Mouse (Mus musculus) ES-E14 (cell line): ENCODE data around the gene Osbpl2. TPM values are rescaled to one million over a fixed set of nuclear protein-coding genes. Genes with fewer than 3 reads are reported as not detected.

Experiments used
- DNase-seq: peaks from one replicate; pipeline ENCODE4 v3.0.0-alpha.2; 2013; ENCODE audit warnings: low read depth, low spot score
- H3K27ac ChIP-seq: 2 replicates; pipeline ENCODE4 v1.5.1; 2012; ENCODE audit warnings: low read depth, mild to moderate bottlenecking, low read length, moderate library complexity, mixed read lengths; ENCODE audit not compliant: poor library complexity, insufficient read depth, severe bottlenecking
- H3K36me3 ChIP-seq: 2 replicates; pipeline ENCODE4 v1.6.1; 2012; ENCODE audit warnings: mild to moderate bottlenecking, low read length, moderate library complexity, mixed read lengths; ENCODE audit not compliant: control insufficient read depth, poor library complexity, insufficient read depth, severe bottlenecking
- H3K4me1 ChIP-seq, 2 experiments: fragments of 150-350 bp in 1 of 2; sonication (generic) in 1 of 2; 2 replicates each; pipeline ENCODE4 v1.6.1; 2012; ENCODE audit warnings: low read length in 2 of 2, mild to moderate bottlenecking in 1 of 2, mixed read lengths in 1 of 2; ENCODE audit not compliant: control insufficient read depth in 2 of 2, insufficient read depth in 2 of 2, poor library complexity in 1 of 2
- H3K4me3 ChIP-seq, 2 experiments: fragments of 150-350 bp in 1 of 2; sonication (generic) in 1 of 2; 2 replicates each; pipeline ENCODE4 v1.5.1; 2012; ENCODE audit warnings: low read length in 2 of 2, low read depth in 1 of 2, mild to moderate bottlenecking in 1 of 2, mixed read lengths in 1 of 2; ENCODE audit not compliant: insufficient read depth in 1 of 2, poor library complexity in 1 of 2, severe bottlenecking in 1 of 2
- H3K9ac ChIP-seq: 2 replicates; pipeline ENCODE4 v1.6.1; 2012; ENCODE audit warnings: low read depth, mild to moderate bottlenecking, low read length, mixed read lengths; ENCODE audit not compliant: poor library complexity, insufficient read depth, severe bottlenecking
- H3K9me3 ChIP-seq: fragments of 150-350 bp; sonication (generic); 2 replicates; pipeline ENCODE4 v1.6.1; 2012; ENCODE audit warnings: low read depth, mild to moderate bottlenecking, low read length; ENCODE audit not compliant: control insufficient read depth, insufficient read depth
- CHD2 ChIP-seq: IDR thresholded peaks from 2 replicates; pipeline ENCODE4 v1.6.1; 2014; ENCODE audit warnings: mild to moderate bottlenecking, low read depth, low read length, inconsistent platforms
- HCFC1 ChIP-seq: IDR thresholded peaks from 2 replicates; pipeline ENCODE4 v1.6.1; 2012; ENCODE audit warnings: low read length, inconsistent platforms, borderline replicate concordance; ENCODE audit not compliant: insufficient read depth
- MAFK ChIP-seq: IDR thresholded peaks from 2 replicates; pipeline ENCODE4 v1.6.1; 2014; ENCODE audit warnings: mild to moderate bottlenecking, low read depth, low read length, inconsistent platforms; ENCODE audit not compliant: insufficient read depth
- ZC3H11A ChIP-seq: IDR thresholded peaks from 2 replicates; pipeline ENCODE4 v1.6.1; 2012; ENCODE audit warnings: low read depth, mild to moderate bottlenecking, inconsistent platforms, low read length, borderline replicate concordance
- ZNF384 ChIP-seq: IDR thresholded peaks from 2 replicates; pipeline ENCODE4 v1.6.1; 2012; ENCODE audit warnings: low read depth, low read length, inconsistent platforms
- in situ Hi-C, 2 experiments: fragments of 600-800 bp; cut with MboI; formaldehyde crosslinking; loops; one replicate each; pipeline ENCODE4 v1.15.1; 2025; ENCODE audit warnings: low sequenced_read_pairs in 2 of 2, inconsistent platforms in 1 of 2; ENCODE audit not compliant: unreplicated experiment in 2 of 2
- total RNA-seq: library from RNA; depleted of rRNA; stranded (reverse); fragments of 300-350 nt; gene quantifications from 2 replicates; pipeline ENCODE4 v1.2.3, GENCODE M21; 2012

Osbpl2 gene
- total RNA-seq, 1 experiment = 12.3 TPM

DNA sequence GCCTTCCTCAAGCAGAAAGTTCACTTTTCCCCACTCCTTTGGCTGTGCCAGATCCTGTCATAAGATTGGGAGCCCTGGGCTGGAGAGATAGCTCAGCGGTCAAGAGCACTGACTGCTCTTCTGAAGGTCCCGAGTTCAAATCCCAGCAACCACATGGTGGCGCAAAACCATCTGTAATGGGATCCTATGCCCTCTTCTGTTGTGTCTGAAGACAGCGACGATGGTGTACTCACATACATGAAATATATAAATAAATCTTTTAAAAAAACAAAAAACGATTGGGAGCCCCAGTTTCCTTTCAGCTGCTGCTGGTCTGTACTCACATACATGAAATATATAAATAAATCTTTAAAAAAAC is 65.6 kb downstream of the Osbpl2 start:
- TF ChIP-seq CHD2 (no peak), ZNF384 (no peak), MAFK (no peak), ZC3H11A (no peak), HCFC1 (no peak)
- H3K9ac ChIP-seq = no peak overlapping the region
- no peak overlapping the region for H3K4me3 ChIP-seq
- DNase-seq = no peak
- no peak overlapping the region for H3K27ac ChIP-seq
- H3K36me3 ChIP-seq = peaks cover 95% of the 10 kb centered on the region
- no peaks in the 10 kb centered on the region for H3K4me1 ChIP-seq
- in situ Hi-C loops = no loop called here
- H3K9me3 ChIP-seq = no peaks in the 10 kb centered on the region

DNA sequence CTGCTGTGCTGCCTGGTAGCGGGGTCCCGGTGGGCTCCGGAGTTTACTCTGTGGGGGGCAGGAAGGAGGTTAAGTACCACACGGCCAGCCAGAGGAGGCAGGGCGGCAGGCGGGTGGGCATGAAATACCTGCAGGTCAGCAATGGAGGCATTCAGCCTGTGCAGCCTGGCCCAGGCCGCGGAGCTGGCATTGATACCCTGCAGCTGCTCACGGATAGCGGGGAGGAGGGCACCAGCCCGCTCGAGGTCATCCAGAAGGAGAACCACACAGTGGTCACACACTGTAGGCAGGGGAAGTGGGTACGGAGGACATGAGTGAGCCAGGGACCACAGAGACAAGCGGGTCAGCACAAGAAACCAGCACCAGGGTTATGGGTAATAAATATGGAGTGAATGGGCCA is 66.6 kb downstream of the Osbpl2 start:
- no peak overlapping the region for H3K4me3 ChIP-seq
- no peak for TF ChIP-seq HCFC1
- TF ChIP-seq ZNF384 = no peak
- in situ Hi-C loops = no loop called here
- H3K27ac ChIP-seq = no peak overlapping the region
- H3K9me3 ChIP-seq = no peaks in the 10 kb centered on the region
- DNase-seq = no peak
- H3K4me1 ChIP-seq = no peaks in the 10 kb centered on the region
- H3K9ac ChIP-seq = no peak overlapping the region
- H3K36me3 ChIP-seq = peaks cover 95% of the 10 kb centered on the region

DNA sequence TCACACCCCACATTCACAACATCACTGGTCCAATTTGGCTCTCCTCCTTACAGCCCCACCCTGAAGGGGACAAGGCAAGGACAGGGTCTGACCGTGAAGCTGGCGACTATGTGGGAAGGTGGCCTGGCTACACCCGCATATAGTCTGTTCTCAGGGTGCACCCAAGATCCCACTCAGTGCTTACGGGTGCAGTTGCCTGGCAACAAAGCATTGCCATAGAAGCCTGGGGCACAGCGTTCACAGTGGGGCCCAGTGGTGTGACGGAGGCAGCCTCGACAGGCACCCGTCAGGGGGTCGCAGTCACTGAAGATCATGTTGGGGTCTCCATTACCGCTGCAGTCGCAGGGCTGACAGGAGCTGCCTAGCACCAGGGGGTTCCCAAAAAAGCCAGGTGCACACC is 68.3 kb downstream of the Osbpl2 start:
- Histone ChIP-seq H3K9me3 (no peaks in the 10 kb centered on the region), H3K9ac (no peak overlapping the region), H3K4me3 (no peak overlapping the region), H3K4me1 (no peaks in the 10 kb centered on the region), H3K36me3 (peaks cover 95% of the 10 kb centered on the region), H3K27ac (no peak overlapping the region)
- TF ChIP-seq CHD2 (no peak), HCFC1 (no peak), MAFK (no peak), ZC3H11A (no peak), ZNF384 (no peak)
- no peak for DNase-seq
- in situ Hi-C loops = no loop called here

GRCm38 (mm10) chr2:180196610-180197322 is 77.7 kb downstream of the Osbpl2 start:
- Histone ChIP-seq H3K9me3 (no peaks in the 10 kb centered on the region), H3K9ac (no peak overlapping the region), H3K4me1 (peaks cover 0 to 2% of the 10 kb centered on the region in 2 experiments; a peak in 1 of 4 replicates), H3K36me3 (peaks cover 87% of the 10 kb centered on the region), H3K27ac (no peak overlapping the region), H3K4me3 (no peak overlapping the region)
- DNase-seq = peak; percentile 37
- in situ Hi-C loops = no loop called here
- no peak for TF ChIP-seq HCFC1
- no peak for TF ChIP-seq ZNF384
- no peak for TF ChIP-seq MAFK
- TF ChIP-seq ZC3H11A = no peak
- TF ChIP-seq CHD2 = no peak
